Mouse (Mus musculus) retina, embryonic 14.5 days (tissue): Measurements from ENCODE around the gene Ly6g6f.

Source experiments
- DNase-seq: peaks from one replicate; pipeline ENCODE4 v3.0.0-alpha.2; 2015; ENCODE audit warnings: low spot score

The Ly6g6f gene

GRCm38 (mm10) chr17:35077786-35078233 is 7.6 kb downstream of the Ly6g6f start, which contains the start of gene Ly6g6d:
Ly6g6d (minus strand) TSS chr17:35078065.
- DNase-seq: peak; percentile 65

GRCm38 (mm10) chr17:35077285-35077684 is 8.1 kb downstream of the Ly6g6f start:
- no peak for DNase-seq

GRCm38 (mm10) chr17:35076507-35077176 is 8.8 kb downstream of the Ly6g6f start, which contains the start of gene Ly6g6e:
Ly6g6e (plus strand) TSS chr17:35076902.
- no peak for DNase-seq

- no peak for DNase-seq
Measured at GRCm38 (mm10) chr17:35074097-35074496, 11.3 kb downstream of the Ly6g6f start.

GRCm38 (mm10) chr17:35071454-35071853 is 14.0 kb downstream of the Ly6g6f start:
- no peak for DNase-seq

GRCm38 (mm10) chr17:35070556-35071229 is 14.7 kb downstream of the Ly6g6f start:
- DNase-seq: no peak

- no peak for DNase-seq
Measured at GRCm38 (mm10) chr17:35068213-35068914, 17.0 kb downstream of the Ly6g6f start.

GRCm38 (mm10) chr17:35066084-35066483 is 19.3 kb downstream of the Ly6g6f start, which contains the start of gene Mpig6b:
Mpig6b (minus strand) TSS chr17:35066184.
- no peak for DNase-seq

GRCm38 (mm10) chr17:35064951-35065947 is 20.2 kb downstream of the Ly6g6f start, which contains the start of gene Ly6g6c:
Ly6g6c (plus strand) TSS chr17:35065388.
- peak; percentile 53 for DNase-seq

GRCm38 (mm10) chr17:35064378-35064877 is 21.0 kb downstream of the Ly6g6f start:
- DNase-seq: no peak

- no peak for DNase-seq
Measured at GRCm38 (mm10) chr17:35063466-35063865, 21.9 kb downstream of the Ly6g6f start.

- no peak for DNase-seq
Measured at GRCm38 (mm10) chr17:35061299-35061698, 24.1 kb downstream of the Ly6g6f start.

- no peak for DNase-seq
Measured at GRCm38 (mm10) chr17:35060737-35061297, 24.6 kb downstream of the Ly6g6f start.

GRCm38 (mm10) chr17:35060071-35060470 is 25.3 kb downstream of the Ly6g6f start:
- no peak for DNase-seq

GRCm38 (mm10) chr17:35058911-35059892 is 26.2 kb downstream of the Ly6g6f start, which contains the start of gene Ddah2:
Ddah2 (plus strand) TSS chr17:35059035.
- peak; percentile 99 for DNase-seq

- DNase-seq: no peak
Measured at GRCm38 (mm10) chr17:35058316-35058715, 27.1 kb downstream of the Ly6g6f start.

- DNase-seq: no peak
Measured at GRCm38 (mm10) chr17:35057090-35057489, 28.3 kb downstream of the Ly6g6f start.

- DNase-seq: no peak
Measured at GRCm38 (mm10) chr17:35055691-35056495, 29.5 kb downstream of the Ly6g6f start.
